Mouse (Mus musculus) embryonic facial prominence, embryonic 15.5 days (tissue): ENCODE results near the gene Mpg. TPM values are rescaled to one million over a fixed set of nuclear protein-coding genes. Genes with fewer than 3 reads are reported as not detected.

Experiments
- polyA plus RNA-seq: library from polyadenylated mRNA; unstranded; fragments of >200 nt; fragmentation: Nextera tagmentation; extraction: Ambion mirVana; gene quantifications from 2 replicates; pipeline ENCODE4 v1.2.1, GENCODE M21; 2015

The Mpg gene
- polyA plus RNA-seq, 1 experiment from 2014 or later = 36.1 TPM

Other genes with a start within 250 kb of the Mpg start
- 4.6 and 7.7 TPM in 2 replicates for gene Nsg2, start 226.0 kb upstream of the Mpg start, polyA plus RNA-seq
- 0.08 and 0.13 TPM in 2 replicates for gene Il9r, start 26.2 kb upstream of the Mpg start, polyA plus RNA-seq
- 47.8 and 48.3 TPM in 2 replicates for gene Snrnp25, start 21.1 kb upstream of the Mpg start, polyA plus RNA-seq
- 78.2 and 88.7 TPM in 2 replicates for gene Rhbdf1, start 4.2 kb upstream of the Mpg start, polyA plus RNA-seq
- gene Nprl3, start 41.2 kb downstream of the Mpg start, polyA plus RNA-seq = 41.2 and 44.0 TPM in 2 replicates
- gene Hba-x, start 49.9 kb downstream of the Mpg start, polyA plus RNA-seq = 59.0 and 98.8 TPM in 2 replicates
- gene Hba-a1, start 57.0 kb downstream of the Mpg start, polyA plus RNA-seq = 4,298 and 5,653 TPM in 2 replicates
- 0.77 and 1.3 TPM in 2 replicates for gene Hbq1b, start 60.5 kb downstream of the Mpg start, polyA plus RNA-seq
- 11,613 and 14,789 TPM in 2 replicates for gene Hba-a2, start 70.0 kb downstream of the Mpg start, polyA plus RNA-seq
- gene Hbq1a, start 73.6 kb downstream of the Mpg start, polyA plus RNA-seq = 0.67 and 0.84 TPM in 2 replicates
- gene Sh3pxd2b, start 121.3 kb downstream of the Mpg start, polyA plus RNA-seq = 32.3 and 33.9 TPM in 2 replicates
- gene Ubtd2, start 228.9 kb downstream of the Mpg start, polyA plus RNA-seq = 74.5 and 75.1 TPM in 2 replicates